Mouse (Mus musculus): ENCODE measurements around the gene Rpain. TPM values are rescaled to one million over a fixed set of nuclear protein-coding genes. Genes with fewer than 3 reads are reported as not detected.

Gene Rpain
- polyA plus RNA-seq, 1 experiment = 34.4 TPM

DNA sequence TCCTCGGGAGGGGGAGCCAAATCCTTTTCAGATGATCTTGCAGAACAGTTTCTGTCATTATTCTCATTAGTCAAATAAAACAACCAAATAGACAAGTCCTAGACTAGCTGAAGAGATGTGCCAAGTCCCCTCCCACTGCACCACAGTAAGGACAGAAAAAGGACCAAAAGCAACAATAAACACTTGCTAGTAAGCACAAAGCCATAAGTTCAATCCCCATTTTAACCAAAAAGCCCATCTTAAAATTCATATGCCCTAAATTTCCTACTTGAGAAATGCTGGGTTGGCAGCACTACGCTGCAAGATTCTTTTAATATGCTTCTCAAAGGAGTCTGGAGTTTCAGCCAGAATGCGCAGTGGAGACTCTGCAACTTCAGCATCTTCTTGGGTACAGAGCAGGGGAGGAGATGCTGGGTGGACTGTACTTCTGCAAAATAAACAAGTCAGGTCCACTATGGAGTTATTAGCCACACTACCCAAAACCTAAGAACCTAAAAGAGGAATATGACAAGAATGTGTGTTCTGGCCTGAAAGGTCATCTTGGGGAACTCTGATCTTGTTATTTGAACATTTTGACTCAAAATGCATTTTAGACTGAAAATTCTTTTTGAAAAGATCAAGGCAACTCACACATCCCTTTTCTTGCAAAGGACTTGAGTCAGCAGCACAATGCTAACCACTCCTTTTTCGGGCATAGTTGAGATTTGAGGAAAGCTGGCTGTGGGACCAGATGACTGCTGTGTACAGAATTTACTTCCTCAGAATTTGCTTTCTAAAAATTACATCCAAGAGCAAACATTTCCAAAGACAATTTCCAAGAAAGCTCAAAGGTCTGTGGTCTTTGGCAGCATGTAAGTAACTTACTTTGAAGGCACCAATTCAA lies 24.8 kb upstream of the Rpain start:
- Histone ChIP-seq H3K36me3 (ENCODE audit: control insufficient read depth, insufficient read depth) (peaks cover 98% of the 10 kb centered on the region), H3K27me3 (ENCODE audit: control insufficient read depth, insufficient read depth, insufficient read length) (no peaks in the 10 kb centered on the region), H3K79me2 (ENCODE audit: control insufficient read depth, insufficient read depth) (no peaks in the 10 kb centered on the region), H3K4me3 (ENCODE audit: insufficient read depth, poor library complexity, severe bottlenecking) (no peak overlapping the region), H3K79me3 (ENCODE audit: low read depth) (no peaks in the 10 kb centered on the region), H3ac (ENCODE audit: control insufficient read depth, insufficient read length, low read depth) (no peak overlapping the region)
- TF ChIP-seq FOSL1 (IDR thresholded peaks at IDR 0.05; ENCODE audit: insufficient read depth, low read length, poor library complexity, severe bottlenecking) (no peak), MYOG (IDR thresholded peaks at IDR 0.05; ENCODE audit: control insufficient read depth, extremely low read depth, insufficient read length) (no peak), USF1 (IDR thresholded peaks at IDR 0.05; ENCODE audit: low read depth) (no peak), MYOD1 (IDR thresholded peaks at IDR 0.05; ENCODE audit: control insufficient read depth, insufficient read length, low read depth) (no peak), CEBPB (IDR thresholded peaks at IDR 0.05; ENCODE audit: low read depth) (no peak), MAX (IDR thresholded peaks at IDR 0.05) (no peak), CTCF (IDR thresholded peaks at IDR 0.05; ENCODE audit: control insufficient read depth, insufficient read depth, insufficient read length) (no peak)

DNA sequence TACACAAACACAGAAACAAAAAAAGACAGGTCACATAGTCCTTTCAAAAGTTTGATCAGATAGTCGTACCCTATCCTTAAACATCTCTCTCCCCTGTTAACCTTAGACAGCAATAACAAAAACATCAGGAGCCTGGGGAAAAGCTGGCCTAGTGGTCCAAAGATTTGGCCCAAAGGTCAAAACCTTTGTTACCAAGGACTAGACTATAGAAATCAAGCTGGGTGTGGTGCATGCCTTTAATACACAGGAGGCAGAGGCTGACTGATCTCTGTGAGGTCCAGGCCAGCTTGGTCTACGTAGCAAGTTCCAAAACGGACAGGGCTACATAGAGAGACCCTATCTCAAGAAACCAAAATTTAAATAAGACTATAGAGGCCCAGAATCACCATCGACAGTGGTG lies 15.3 kb upstream of the Rpain start:
- Histone ChIP-seq H3K79me2 (ENCODE audit: control insufficient read depth, insufficient read depth) (no peaks in the 10 kb centered on the region), H3K4me3 (ENCODE audit: insufficient read depth, poor library complexity, severe bottlenecking) (no peak overlapping the region), H3K36me3 (ENCODE audit: control insufficient read depth, insufficient read depth) (peaks cover 91% of the 10 kb centered on the region), H3ac (ENCODE audit: control insufficient read depth, insufficient read length, low read depth) (no peak overlapping the region), H3K27me3 (ENCODE audit: control insufficient read depth, insufficient read depth, insufficient read length) (no peaks in the 10 kb centered on the region), H3K79me3 (ENCODE audit: low read depth) (no peaks in the 10 kb centered on the region)
- TF ChIP-seq USF1 (IDR thresholded peaks at IDR 0.05; ENCODE audit: low read depth) = no peak
- TF ChIP-seq FOSL1 (IDR thresholded peaks at IDR 0.05; ENCODE audit: insufficient read depth, low read length, poor library complexity, severe bottlenecking) = no peak
- no peak for TF ChIP-seq CTCF (IDR thresholded peaks at IDR 0.05; ENCODE audit: control insufficient read depth, insufficient read depth, insufficient read length)
- TF ChIP-seq MYOD1 (IDR thresholded peaks at IDR 0.05; ENCODE audit: control insufficient read depth, insufficient read length, low read depth) = no peak
- no peak for TF ChIP-seq MAX (IDR thresholded peaks at IDR 0.05)
- no peak for TF ChIP-seq MYOG (IDR thresholded peaks at IDR 0.05; ENCODE audit: control insufficient read depth, extremely low read depth, insufficient read length)
- no peak for TF ChIP-seq CEBPB (IDR thresholded peaks at IDR 0.05; ENCODE audit: low read depth)

DNA sequence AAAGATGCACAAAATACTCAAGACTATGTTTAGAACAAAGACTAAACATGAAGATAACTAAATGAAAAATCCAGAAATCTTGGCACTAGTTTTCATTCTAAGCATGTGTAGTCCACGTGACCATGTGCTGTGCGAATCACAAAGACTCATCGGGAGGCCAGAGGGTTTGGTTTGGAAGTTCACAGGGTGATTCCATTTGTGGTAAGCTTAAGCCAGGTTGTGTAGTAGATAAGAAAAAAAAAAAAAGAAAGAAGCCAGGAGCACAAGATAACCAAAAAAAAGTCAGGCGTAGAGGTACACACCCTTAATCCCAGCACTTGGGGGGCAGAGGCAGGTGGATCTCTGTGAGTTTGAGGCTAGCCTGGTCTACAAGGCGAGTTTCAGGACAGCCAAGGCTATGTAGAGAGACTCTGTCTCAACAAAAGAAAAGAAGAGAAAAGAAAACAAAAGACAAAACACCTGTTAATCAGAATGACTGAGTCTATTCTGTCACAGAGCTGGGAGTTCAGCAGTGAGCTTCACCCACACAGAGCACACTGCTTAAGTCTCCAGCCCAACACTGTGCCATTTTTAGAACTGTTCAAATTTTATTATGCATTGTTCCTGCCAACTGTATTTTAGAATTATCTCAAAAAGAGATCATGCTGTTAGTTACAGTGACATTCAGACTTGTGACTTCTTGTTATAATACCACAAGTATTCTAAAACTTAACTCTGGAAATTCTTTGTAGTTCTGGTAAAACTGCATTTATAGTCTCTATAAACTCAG lies 9.0 kb upstream of the Rpain start:
- Histone ChIP-seq H3K4me3 (ENCODE audit: insufficient read depth, poor library complexity, severe bottlenecking) (no peak overlapping the region), H3ac (ENCODE audit: control insufficient read depth, insufficient read length, low read depth) (no peak overlapping the region), H3K79me2 (ENCODE audit: control insufficient read depth, insufficient read depth) (peaks cover 26% of the 10 kb centered on the region), H3K36me3 (ENCODE audit: control insufficient read depth, insufficient read depth) (peaks cover 96% of the 10 kb centered on the region), H3K27me3 (ENCODE audit: control insufficient read depth, insufficient read depth, insufficient read length) (no peaks in the 10 kb centered on the region), H3K79me3 (ENCODE audit: low read depth) (peaks cover 4% of the 10 kb centered on the region)
- no peak for TF ChIP-seq MYOD1 (IDR thresholded peaks at IDR 0.05; ENCODE audit: control insufficient read depth, insufficient read length, low read depth)
- no peak for TF ChIP-seq CEBPB (IDR thresholded peaks at IDR 0.05; ENCODE audit: low read depth)
- TF ChIP-seq FOSL1 (IDR thresholded peaks at IDR 0.05; ENCODE audit: insufficient read depth, low read length, poor library complexity, severe bottlenecking) = no peak
- TF ChIP-seq CTCF (IDR thresholded peaks at IDR 0.05; ENCODE audit: control insufficient read depth, insufficient read depth, insufficient read length) = no peak
- no peak for TF ChIP-seq MYOG (IDR thresholded peaks at IDR 0.05; ENCODE audit: control insufficient read depth, extremely low read depth, insufficient read length)
- TF ChIP-seq MAX (IDR thresholded peaks at IDR 0.05) = no peak
- no peak for TF ChIP-seq USF1 (IDR thresholded peaks at IDR 0.05; ENCODE audit: low read depth)

DNA sequence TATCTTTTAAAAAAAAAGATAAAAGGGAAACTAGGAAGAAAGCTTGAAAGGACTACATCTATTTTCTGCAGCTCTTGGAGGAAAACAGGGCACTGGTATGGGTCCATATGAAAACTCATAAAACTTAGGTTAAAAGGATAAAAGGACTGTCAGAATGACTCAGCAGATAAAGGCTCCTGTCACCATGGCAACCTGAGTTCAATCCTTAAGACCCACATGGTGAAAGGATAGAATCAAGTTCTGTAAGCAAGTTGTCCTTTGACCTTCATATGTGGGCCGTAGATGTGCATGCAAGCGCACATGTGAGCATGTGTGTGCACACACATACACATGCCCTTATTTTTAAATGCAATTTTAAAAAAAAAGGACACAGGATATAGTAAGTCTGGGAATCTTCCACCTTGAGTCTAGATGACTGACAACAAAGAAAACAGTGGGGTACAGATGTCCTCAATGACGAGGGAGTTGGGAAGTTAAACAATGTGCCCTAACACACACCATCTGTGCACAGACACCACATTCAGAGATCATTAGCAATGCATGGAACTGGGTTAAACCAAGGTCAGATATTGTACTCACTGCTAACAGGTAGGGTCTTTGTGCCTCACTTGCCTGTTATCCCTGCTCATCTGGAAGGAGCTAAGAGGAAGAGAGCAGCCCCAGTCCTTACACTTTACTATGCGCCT lies 5.6 kb upstream of the Rpain start:
- TF ChIP-seq CEBPB (IDR thresholded peaks at IDR 0.05; ENCODE audit: low read depth) (no peak), MAX (IDR thresholded peaks at IDR 0.05) (no peak), MYOD1 (IDR thresholded peaks at IDR 0.05; ENCODE audit: control insufficient read depth, insufficient read length, low read depth) (no peak), MYOG (IDR thresholded peaks at IDR 0.05; ENCODE audit: control insufficient read depth, extremely low read depth, insufficient read length) (no peak), FOSL1 (IDR thresholded peaks at IDR 0.05; ENCODE audit: insufficient read depth, low read length, poor library complexity, severe bottlenecking) (no peak), CTCF (IDR thresholded peaks at IDR 0.05; ENCODE audit: control insufficient read depth, insufficient read depth, insufficient read length) (no peak), USF1 (IDR thresholded peaks at IDR 0.05; ENCODE audit: low read depth) (no peak)
- Histone ChIP-seq H3K79me2 (ENCODE audit: control insufficient read depth, insufficient read depth) (peaks cover 54% of the 10 kb centered on the region), H3K4me3 (ENCODE audit: insufficient read depth, poor library complexity, severe bottlenecking) (no peak overlapping the region), H3ac (ENCODE audit: control insufficient read depth, insufficient read length, low read depth) (no peak overlapping the region), H3K36me3 (ENCODE audit: control insufficient read depth, insufficient read depth) (peaks cover 73% of the 10 kb centered on the region), H3K27me3 (ENCODE audit: control insufficient read depth, insufficient read depth, insufficient read length) (no peaks in the 10 kb centered on the region), H3K79me3 (ENCODE audit: low read depth) (peaks cover 21% of the 10 kb centered on the region)

DNA sequence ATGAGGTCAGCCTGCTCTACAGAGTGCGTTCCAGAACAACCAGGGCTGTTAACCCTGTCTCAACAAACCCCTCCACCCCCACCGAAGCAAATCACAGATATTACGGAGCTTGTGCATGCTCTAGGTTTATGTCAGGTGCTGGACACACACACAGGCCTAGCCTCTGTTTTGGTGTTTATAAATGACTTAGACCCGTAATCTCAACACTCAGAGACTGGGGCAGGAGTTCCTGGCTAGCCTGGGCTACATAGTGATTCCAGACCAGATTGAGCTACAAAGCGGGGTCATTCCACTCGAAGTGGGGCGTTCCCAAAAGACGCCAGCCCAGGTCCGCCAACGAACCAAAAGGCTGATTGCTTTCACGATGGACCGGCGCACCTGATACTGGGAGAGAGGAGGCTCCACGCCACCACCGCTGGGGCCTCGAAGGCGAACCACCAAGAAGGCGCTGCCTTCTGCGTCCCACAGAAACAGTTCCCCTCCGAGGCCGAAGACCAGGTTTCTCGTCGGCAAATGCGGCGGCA lies 680 bp upstream of the Rpain start:
- H3ac ChIP-seq (ENCODE audit: control insufficient read depth, insufficient read length, low read depth) = peak overlapping the region; percentile 96
- peaks cover 50% of the 10 kb centered on the region for H3K79me2 ChIP-seq (ENCODE audit: control insufficient read depth, insufficient read depth)
- peak overlapping the region; percentile 99 for H3K4me3 ChIP-seq (ENCODE audit: insufficient read depth, poor library complexity, severe bottlenecking)
- TF ChIP-seq MYOG (IDR thresholded peaks at IDR 0.05; ENCODE audit: control insufficient read depth, extremely low read depth, insufficient read length) (no peak), USF1 (IDR thresholded peaks at IDR 0.05; ENCODE audit: low read depth) (no peak)
- H3K36me3 ChIP-seq (ENCODE audit: control insufficient read depth, insufficient read depth) = peaks cover 45% of the 10 kb centered on the region
- no peaks in the 10 kb centered on the region for H3K27me3 ChIP-seq (ENCODE audit: control insufficient read depth, insufficient read depth, insufficient read length)
- H3K79me3 ChIP-seq (ENCODE audit: low read depth) = peaks cover 19% of the 10 kb centered on the region

Measured in C2C12 (cell line).